Mouse (Mus musculus) ES-Bruce4 (cell line): ENCODE measurements around the gene Tbrg4.

Experiments
- CTCF ChIP-seq: IDR thresholded peaks from one replicate; pipeline ENCODE4 v1.8.1; 2011; ENCODE audit warnings: low read depth, low read length
- EP300 ChIP-seq: IDR thresholded peaks from 2 replicates; pipeline ENCODE4 v1.6.1; 2011; ENCODE audit warnings: low read depth, low read length; ENCODE audit not compliant: insufficient read depth
- POLR2A ChIP-seq: IDR thresholded peaks from one replicate; pipeline ENCODE4 v1.8.1; 2011; ENCODE audit warnings: low read length; ENCODE audit not compliant: insufficient read depth

- TF ChIP-seq POLR2A (no peak), CTCF (no peak), EP300 (no peak)
These were observed 44.2 kb upstream of the Tbrg4 start for GRCm38 (mm10) chr11:6670044-6670443.
